Mouse (Mus musculus): ENCODE results near the gene Pnp. TPM values are rescaled to one million over a fixed set of nuclear protein-coding genes. Genes with fewer than 3 reads are reported as not detected.
"Not testable (repeated sequence)": the region's sequence is repeated elsewhere in the genome, so short reads cannot be mapped to it uniquely, and the experiment has no call there.

Pnp gene
- polyA plus RNA-seq, 1 experiment from 2014 or later: 38.6 TPM

GRCm38 (mm10) chr14:50987668-50988067 lies 56.8 kb downstream of the Pnp start:
- Histone ChIP-seq H3K4me3 (no peak overlapping the region), H3K27ac (no peak overlapping the region), H3K4me2 (replicated peaks) (no peak overlapping the region), H3K4me1 (no peaks in the 10 kb centered on the region), H3K9me3 (no peaks in the 10 kb centered on the region), H3K36me3 (no peaks in the 10 kb centered on the region), H3K9ac (no peak overlapping the region), H3K27me3 (replicated peaks) (no peaks in the 10 kb centered on the region)
- ATAC-seq (ENCODE audit: low FRiP score, low read depth): no peak
- 87% methylated on average over 2 of the region's 2 CpGs for WGBS

- ATAC-seq (ENCODE audit: low FRiP score, low read depth): no peak
- 88% methylated on average over 3 of the region's 3 CpGs for WGBS
Measured at GRCm38 (mm10) chr14:50991037-50991436, 60.2 kb downstream of the Pnp start.

DNA sequence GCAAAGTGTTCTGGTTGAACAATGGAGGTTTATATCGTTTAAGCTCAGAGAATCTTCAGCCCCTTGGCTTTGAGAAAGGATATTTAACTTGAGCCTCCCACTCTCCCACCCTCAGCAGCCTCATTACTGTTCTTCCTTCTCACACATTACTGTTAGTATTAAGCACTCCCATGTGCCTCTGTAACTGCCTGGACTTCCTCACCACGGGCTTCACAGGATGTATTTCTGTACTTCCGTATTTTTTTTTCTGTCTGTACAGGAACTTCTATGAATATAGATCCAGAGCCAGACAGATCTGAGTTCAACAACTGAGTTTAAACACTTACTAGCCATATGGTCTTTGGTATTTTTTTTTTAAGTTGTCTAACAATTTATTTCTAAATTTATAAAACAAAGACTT lies 66.2 kb downstream of the Pnp start:
- no peaks in the 10 kb centered on the region for H3K4me1 ChIP-seq
- H3K36me3 ChIP-seq: no peaks in the 10 kb centered on the region
- no peaks in the 10 kb centered on the region for H3K27me3 ChIP-seq (replicated peaks)
- H3K4me2 ChIP-seq (replicated peaks): no peak overlapping the region
- H3K9ac ChIP-seq: no peak overlapping the region
- no peak overlapping the region for H3K4me3 ChIP-seq
- H3K27ac ChIP-seq: no peak overlapping the region
- ATAC-seq (ENCODE audit: low FRiP score, low read depth): no peak
- WGBS: 81% methylated on average over 3 of the region's 3 CpGs
- no peaks in the 10 kb centered on the region for H3K9me3 ChIP-seq

More at GRCm38 (mm10) chr14:50991037-50991436, 60.2 kb downstream of the Pnp start:
- Histone ChIP-seq H3K27ac (no peak overlapping the region), H3K4me1 (no peaks in the 10 kb centered on the region), H3K36me3 (no peaks in the 10 kb centered on the region), H3K4me3 (no peak overlapping the region), H3K9ac (no peak overlapping the region), H3K27me3 (replicated peaks) (no peaks in the 10 kb centered on the region), H3K9me3 (no peaks in the 10 kb centered on the region), H3K4me2 (replicated peaks) (no peak overlapping the region)

DNA sequence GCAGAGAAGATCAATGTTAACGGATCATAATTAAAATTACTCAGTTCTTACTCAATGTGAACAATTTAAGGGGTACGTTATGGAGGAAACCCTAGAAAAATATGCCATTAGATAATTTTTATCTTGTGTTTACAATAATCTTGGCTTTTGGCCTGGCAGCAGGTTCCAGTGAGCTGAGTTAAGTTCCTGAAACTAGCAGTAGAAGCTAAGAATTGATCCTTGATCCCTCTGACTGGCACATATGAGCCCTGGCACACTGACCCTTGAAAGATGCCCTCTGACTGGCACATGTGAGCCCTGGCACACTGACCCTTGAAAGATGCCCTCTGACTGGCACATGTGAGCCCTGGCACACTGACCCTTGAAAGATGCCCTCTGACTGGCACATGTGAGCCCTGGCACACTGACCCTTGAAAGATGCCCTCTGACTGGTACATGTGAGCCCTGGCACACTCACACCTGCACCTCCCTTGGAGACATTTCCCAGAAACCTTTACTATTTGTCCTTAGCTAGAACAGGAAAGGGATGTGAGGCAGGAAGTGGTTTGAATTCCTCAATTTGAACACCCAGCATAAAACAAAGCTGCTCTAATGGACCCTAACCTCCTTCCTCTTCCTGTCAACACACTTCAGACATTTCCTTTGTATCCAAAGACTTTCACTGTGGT lies 67.3 kb downstream of the Pnp start:
- Histone ChIP-seq H3K27ac (no peak overlapping the region), H3K4me2 (replicated peaks) (no peak overlapping the region), H3K9ac (no peak overlapping the region), H3K36me3 (no peaks in the 10 kb centered on the region), H3K9me3 (no peaks in the 10 kb centered on the region), H3K4me1 (no peaks in the 10 kb centered on the region), H3K27me3 (replicated peaks) (no peaks in the 10 kb centered on the region), H3K4me3 (no peak overlapping the region)
- WGBS: 85% methylated on average over 2 of the region's 2 CpGs
- no peak for ATAC-seq (ENCODE audit: low FRiP score, low read depth)

- Histone ChIP-seq H3K4me2 (replicated peaks) (no peak within 1 kb of the TSS), H3K27me3 (replicated peaks) (no peaks in the 10 kb centered on the region), H3K9ac (no peak within 1 kb of the TSS), H3K4me1 (no peaks in the 10 kb centered on the region), H3K27ac (no peak within 1 kb of the TSS), H3K4me3 (no peak within 1 kb of the TSS), H3K9me3 (no peaks in the 10 kb centered on the region), H3K36me3 (no peaks in the 10 kb centered on the region)
- ATAC-seq (ENCODE audit: low FRiP score, low read depth): no peak
- WGBS: 90% methylated on average over 8 of the region's 8 CpGs
Measured at GRCm38 (mm10) chr14:51007152-51007801, 76.4 kb downstream of the Pnp start, which contains the start of gene Rnase10. Gene Rnase10, plus strand, starts transcription at chr14:51007751.

GRCm38 (mm10) chr14:51007914-51008713 lies 77.2 kb downstream of the Pnp start:
- no peaks in the 10 kb centered on the region for H3K27me3 ChIP-seq (replicated peaks)
- ATAC-seq (ENCODE audit: low FRiP score, low read depth): no peak
- H3K9ac ChIP-seq: no peak overlapping the region

GRCm38 (mm10) chr14:51008781-51009180 lies 77.9 kb downstream of the Pnp start:
- no peaks in the 10 kb centered on the region for H3K4me1 ChIP-seq
- no peak overlapping the region for H3K9ac ChIP-seq
- 91% methylated on average over 4 of the region's 4 CpGs for WGBS
- H3K9me3 ChIP-seq: no peaks in the 10 kb centered on the region
- H3K4me3 ChIP-seq: no peak overlapping the region
- no peak overlapping the region for H3K27ac ChIP-seq
- H3K4me2 ChIP-seq (replicated peaks): no peak overlapping the region
- no peak for ATAC-seq (ENCODE audit: low FRiP score, low read depth)
- no peaks in the 10 kb centered on the region for H3K36me3 ChIP-seq
- no peaks in the 10 kb centered on the region for H3K27me3 ChIP-seq (replicated peaks)

More at GRCm38 (mm10) chr14:51007914-51008713, 77.2 kb downstream of the Pnp start:
- Histone ChIP-seq H3K27ac (no peak overlapping the region), H3K4me1 (no peaks in the 10 kb centered on the region), H3K4me2 (replicated peaks) (no peak overlapping the region), H3K9me3 (no peaks in the 10 kb centered on the region), H3K36me3 (no peaks in the 10 kb centered on the region), H3K4me3 (no peak overlapping the region)
- 82% methylated on average over 13 of the region's 13 CpGs for WGBS

DNA sequence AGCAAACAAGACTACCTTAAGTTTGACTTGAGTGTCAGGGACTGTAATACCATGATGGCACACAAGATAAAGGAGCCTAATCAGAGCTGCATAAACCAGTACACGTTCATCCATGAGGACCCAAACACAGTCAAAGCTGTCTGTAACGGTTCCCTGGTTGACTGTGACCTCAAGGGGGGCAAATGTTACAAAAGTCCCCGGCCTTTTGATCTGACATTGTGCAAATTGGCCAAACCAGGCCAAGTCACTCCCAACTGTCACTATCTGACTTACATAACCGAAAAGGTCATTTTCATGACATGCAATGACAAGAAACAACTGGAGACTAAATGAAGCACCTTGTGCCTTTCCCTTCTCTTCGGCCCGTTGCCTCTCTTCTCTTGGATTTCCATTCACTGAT lies 78.7 kb downstream of the Pnp start:
- Histone ChIP-seq H3K27me3 (replicated peaks) (no peaks in the 10 kb centered on the region), H3K9ac (no peak overlapping the region), H3K9me3 (no peaks in the 10 kb centered on the region), H3K36me3 (no peaks in the 10 kb centered on the region), H3K4me2 (replicated peaks) (no peak overlapping the region), H3K4me1 (no peaks in the 10 kb centered on the region), H3K27ac (no peak overlapping the region), H3K4me3 (no peak overlapping the region)
- ATAC-seq (ENCODE audit: low FRiP score, low read depth): no peak
- 84% methylated on average over 6 of the region's 6 CpGs for WGBS

DNA sequence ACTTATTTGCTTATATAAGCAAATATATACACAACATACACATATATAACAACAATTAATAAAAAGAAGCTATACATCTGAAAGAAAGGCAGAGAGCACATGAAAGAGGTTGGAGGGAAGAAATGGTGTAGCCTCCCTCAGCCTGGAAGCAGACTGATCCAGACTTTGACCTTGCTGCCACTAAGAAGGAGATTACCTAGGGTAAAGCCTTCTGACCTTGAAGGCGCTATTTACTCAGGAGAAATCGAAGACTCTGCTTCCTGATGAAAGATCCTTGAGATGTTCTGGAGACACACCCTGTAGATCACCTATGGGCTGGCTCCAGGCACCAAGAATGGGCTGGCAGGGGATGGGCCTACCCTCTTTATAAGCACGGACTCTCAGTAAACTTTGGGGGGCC lies 83.8 kb downstream of the Pnp start:
- WGBS: 92% methylated on average over 3 of the region's 3 CpGs

More for the DNA sequence above, 83.8 kb downstream of the Pnp start:
- H3K4me3 ChIP-seq; ATAC-seq (ENCODE audit: low FRiP score, low read depth); H3K36me3 ChIP-seq; H3K4me2 ChIP-seq (replicated peaks); H3K4me1 ChIP-seq; H3K9me3 ChIP-seq; H3K27me3 ChIP-seq (replicated peaks); H3K9ac ChIP-seq; H3K27ac ChIP-seq: not testable (repeated sequence)

Other genes starting within 250 kb of the Pnp start
- not detected in 2 replicates for gene Olfr747, start 237.9 kb upstream of the Pnp start, polyA plus RNA-seq (2016; fragmentation: Nextera tagmentation; extraction: Ambion mirVana)
- gene Olfr748, start 223.7 kb upstream of the Pnp start, polyA plus RNA-seq (2016; fragmentation: Nextera tagmentation; extraction: Ambion mirVana): not detected in 2 replicates
- not detected in 2 replicates for gene Olfr749, start 186.0 kb upstream of the Pnp start, polyA plus RNA-seq (2016; fragmentation: Nextera tagmentation; extraction: Ambion mirVana)
- 102 and 110 TPM in 2 replicates for gene Ttc5, start 145.6 kb upstream of the Pnp start, polyA plus RNA-seq (2016; fragmentation: Nextera tagmentation; extraction: Ambion mirVana)
- gene Ccnb1ip1, start 123.3 kb upstream of the Pnp start, polyA plus RNA-seq (2016; fragmentation: Nextera tagmentation; extraction: Ambion mirVana): not detected in 2 replicates
- 51.3 and 58.6 TPM in 2 replicates for gene Parp2, start 123.2 kb upstream of the Pnp start, polyA plus RNA-seq (2016; fragmentation: Nextera tagmentation; extraction: Ambion mirVana)
- gene Tep1, start 60.5 kb upstream of the Pnp start, polyA plus RNA-seq (2016; fragmentation: Nextera tagmentation; extraction: Ambion mirVana): 5.8 and 5.9 TPM in 2 replicates
- 0.47 and 0.81 TPM in 2 replicates for gene Klhl33, start 33.6 kb upstream of the Pnp start, polyA plus RNA-seq (2016; fragmentation: Nextera tagmentation; extraction: Ambion mirVana)
- 120 and 129 TPM in 2 replicates for gene Osgep, start 6.2 kb upstream of the Pnp start, polyA plus RNA-seq (2016; fragmentation: Nextera tagmentation; extraction: Ambion mirVana)
- gene Apex1, start 6.1 kb upstream of the Pnp start, polyA plus RNA-seq (2016; fragmentation: Nextera tagmentation; extraction: Ambion mirVana): 272 and 279 TPM in 2 replicates
- gene Pip4p1, start 226 bp upstream of the Pnp start, polyA plus RNA-seq (2016; fragmentation: Nextera tagmentation; extraction: Ambion mirVana): 80.0 and 87.1 TPM in 2 replicates
- gene Gm49342, start 13.4 kb downstream of the Pnp start, polyA plus RNA-seq (2016; fragmentation: Nextera tagmentation; extraction: Ambion mirVana): not detected in 2 replicates
- 0.28 and 0.29 TPM in 2 replicates for gene Pnp2, start 24.9 kb downstream of the Pnp start, polyA plus RNA-seq (2016; fragmentation: Nextera tagmentation; extraction: Ambion mirVana)
- not detected in 2 replicates for gene Rnase10, start 76.7 kb downstream of the Pnp start, polyA plus RNA-seq (2016; fragmentation: Nextera tagmentation; extraction: Ambion mirVana)
- not detected in 2 replicates for gene Rnase9, start 110.8 kb downstream of the Pnp start, polyA plus RNA-seq (2016; fragmentation: Nextera tagmentation; extraction: Ambion mirVana)
- not detected in 2 replicates for gene Rnase11, start 119.1 kb downstream of the Pnp start, polyA plus RNA-seq (2016; fragmentation: Nextera tagmentation; extraction: Ambion mirVana)
- gene Rnase12, start 126.6 kb downstream of the Pnp start, polyA plus RNA-seq (2016; fragmentation: Nextera tagmentation; extraction: Ambion mirVana): not detected in 2 replicates
- gene Olfr750, start 143.4 kb downstream of the Pnp start, polyA plus RNA-seq (2016; fragmentation: Nextera tagmentation; extraction: Ambion mirVana): not detected in 2 replicates
- gene Rnase4, start 160.0 kb downstream of the Pnp start, polyA plus RNA-seq (2016; fragmentation: Nextera tagmentation; extraction: Ambion mirVana): 11.6 and 14.5 TPM in 2 replicates
- gene Ang, start 160.1 kb downstream of the Pnp start, polyA plus RNA-seq (2016; fragmentation: Nextera tagmentation; extraction: Ambion mirVana): 3.1 and 4.2 TPM in 2 replicates
- gene Eddm3b, start 183.3 kb downstream of the Pnp start, polyA plus RNA-seq (2016; fragmentation: Nextera tagmentation; extraction: Ambion mirVana): not detected in 2 replicates
- gene Rnase6, start 192.8 kb downstream of the Pnp start, polyA plus RNA-seq (2016; fragmentation: Nextera tagmentation; extraction: Ambion mirVana): 0.11 and 0.24 TPM in 2 replicates
- 0.39 TPM in 1 of 2 replicates, not detected in the other for gene Rnase1, start 215.7 kb downstream of the Pnp start, polyA plus RNA-seq (2016; fragmentation: Nextera tagmentation; extraction: Ambion mirVana)
- gene Rnase2b, start 231.2 kb downstream of the Pnp start, polyA plus RNA-seq (2016; fragmentation: Nextera tagmentation; extraction: Ambion mirVana): not detected in 2 replicates